Mouse (Mus musculus) stomach, postnatal 0 days (tissue): ENCODE data around the gene Camsap3.

Experiments
- CTCF ChIP-seq: IDR thresholded peaks from 2 replicates; pipeline ENCODE4 v1.5.1; 2016; ENCODE audit warnings: antibody characterized with exemption, low read depth, mild to moderate bottlenecking, moderate library complexity
- EP300 ChIP-seq: optimal IDR thresholded peaks from 2 replicates; pipeline ENCODE3; 2016; ENCODE audit warnings: antibody characterized with exemption

- TF ChIP-seq CTCF (peak; percentile 65), EP300 (no peak)
Measured at GRCm38 (mm10) chr8:3645804-3646203, 58.7 kb downstream of the Camsap3 start.
